Comparison of ENCODE assay signal across 1 mouse cellular context in genomic region chr11:87462461-87463242, GRCm38 (mm10).
TF ChIP-seq lines count a peak whose summit lies in the region.

No protein-coding gene starts in this region.

TF ChIP-seq in MEL, 35 proteins besides CTCF, POLR2A, EP300 and RAD21 (continued from another document):
- no peak for TF ChIP-seq TAL1 (IDR thresholded peaks at IDR 0.05; ENCODE audit: low read length)
- peak; percentile 81 for TF ChIP-seq HCFC1 (IDR thresholded peaks at IDR 0.05; ENCODE audit: low read depth, low read length)
- peak; percentile 99 for TF ChIP-seq ZMIZ1 (IDR thresholded peaks at IDR 0.05; ENCODE audit: low read depth, low read length)
- TF ChIP-seq GABPA (IDR thresholded peaks at IDR 0.05; ENCODE audit: low read depth, low read length), result no peak
- TF ChIP-seq MAX (IDR thresholded peaks at IDR 0.05; ENCODE audit: low read length), result no peak
- no peak for TF ChIP-seq MEF2A (IDR thresholded peaks at IDR 0.05; ENCODE audit: extremely low read depth, insufficient replicate concordance, low read depth, low read length, poor library complexity, severe bottlenecking)
- no peak for TF ChIP-seq CHD2 (IDR thresholded peaks at IDR 0.05; ENCODE audit: low read length)
- TF ChIP-seq JUND (IDR thresholded peaks at IDR 0.05; ENCODE audit: low read depth, low read length), result no peak; the same call in 1 of the 2 replicates
- no peak; the same call in 1 of the 2 replicates for TF ChIP-seq ELF1 (IDR thresholded peaks at IDR 0.05; ENCODE audit: low read depth, low read length)
- TF ChIP-seq NELFE (IDR thresholded peaks at IDR 0.05; ENCODE audit: low read depth, low read length), result peak; percentile 96
- no peak for TF ChIP-seq CHD1 (IDR thresholded peaks at IDR 0.05; ENCODE audit: low read depth, low read length)
- TF ChIP-seq TBP (IDR thresholded peaks at IDR 0.05; ENCODE audit: low read depth, low read length), result peak; percentile 66
- TF ChIP-seq POLR2AphosphoS2 (IDR thresholded peaks at IDR 0.05; ENCODE audit: low read length), result peak; percentile 96
- TF ChIP-seq ZKSCAN1 (IDR thresholded peaks at IDR 0.05; ENCODE audit: low read depth, low read length), result no peak
- peak; percentile 52; the same call in 1 of the 2 replicates for TF ChIP-seq SIN3A (IDR thresholded peaks at IDR 0.05; ENCODE audit: low read length)
- no peak for TF ChIP-seq TCF12 (IDR thresholded peaks at IDR 0.05; ENCODE audit: low read depth, low read length)
- TF ChIP-seq MAFK (IDR thresholded peaks at IDR 0.05; ENCODE audit: borderline replicate concordance, low read depth, low read length), result no peak; the same call in 1 of the 2 replicates
- TF ChIP-seq E2F4 (IDR thresholded peaks at IDR 0.05; ENCODE audit: borderline replicate concordance, low read depth, low read length), result no peak
- TF ChIP-seq ETS1 (IDR thresholded peaks at IDR 0.05; ENCODE audit: low read depth, low read length), result peak; percentile 89
- TF ChIP-seq ZNF384 (IDR thresholded peaks at IDR 0.05; ENCODE audit: low read depth, low read length), result peak; percentile 85
- TF ChIP-seq GATA1 (IDR thresholded peaks at IDR 0.05; ENCODE audit: low read depth, low read length), result no peak
- no peak for TF ChIP-seq MXI1 (IDR thresholded peaks at IDR 0.05; ENCODE audit: low read depth, low read length)
- no peak for TF ChIP-seq ZC3H11A (IDR thresholded peaks at IDR 0.05; ENCODE audit: low read depth, low read length)
- TF ChIP-seq UBTF (IDR thresholded peaks at IDR 0.05; ENCODE audit: borderline replicate concordance, insufficient read depth, low read depth, low read length), result no peak
- peak; percentile 73; the same call in 1 of the 2 replicates for TF ChIP-seq MYB (IDR thresholded peaks at IDR 0.05; ENCODE audit: low read depth, low read length)
- TF ChIP-seq RCOR1 (IDR thresholded peaks at IDR 0.05; ENCODE audit: low read depth, low read length), result no peak
- TF ChIP-seq NRF1 (IDR thresholded peaks at IDR 0.05; ENCODE audit: insufficient read depth, low read depth, low read length, poor library complexity, severe bottlenecking), result no peak
